Mouse (Mus musculus): ENCODE data around the gene Vps13d. TPM values are rescaled to one million over a fixed set of nuclear protein-coding genes. Genes with fewer than 3 reads are reported as not detected.

Gene Vps13d
- polyA plus RNA-seq, 1 experiment, result 7.3 TPM

- no peak for TF ChIP-seq POLR2A (IDR thresholded peaks at IDR 0.05; ENCODE audit: control insufficient read depth, low read depth, low read length)
- TF ChIP-seq CTCF (IDR thresholded peaks at IDR 0.05; ENCODE audit: control insufficient read depth, insufficient read depth, insufficient replicate concordance, low read depth, low read length), result no peak
- Histone ChIP-seq H3K27ac (ENCODE audit: control insufficient read depth, insufficient read depth, low read depth, low read length) (no peak overlapping the region), H3K4me1 (ENCODE audit: control insufficient read depth, insufficient read depth, low read length) (no peaks in the 10 kb centered on the region), H3K4me3 (ENCODE audit: control insufficient read depth, low read depth, low read length) (no peak overlapping the region), H3K27me3 (ENCODE audit: control insufficient read depth, insufficient read depth, low read length) (no peaks in the 10 kb centered on the region), H3K36me3 (ENCODE audit: control insufficient read depth, insufficient read depth, low read length) (no peaks in the 10 kb centered on the region)
These were observed 185.4 kb downstream of the Vps13d start for GRCm38 (mm10) chr4:145009437-145009836.

GRCm38 (mm10) chr4:145005943-145006545 lies 188.8 kb downstream of the Vps13d start:
- no peaks in the 10 kb centered on the region for H3K36me3 ChIP-seq (ENCODE audit: control insufficient read depth, insufficient read depth, low read length)
- H3K4me1 ChIP-seq (ENCODE audit: control insufficient read depth, insufficient read depth, low read length), result no peaks in the 10 kb centered on the region
- H3K27ac ChIP-seq (ENCODE audit: control insufficient read depth, insufficient read depth, low read depth, low read length), result no peak overlapping the region
- no peaks in the 10 kb centered on the region for H3K27me3 ChIP-seq (ENCODE audit: control insufficient read depth, insufficient read depth, low read length)
- no peak for TF ChIP-seq CTCF (IDR thresholded peaks at IDR 0.05; ENCODE audit: control insufficient read depth, insufficient read depth, insufficient replicate concordance, low read depth, low read length)
- no peak for TF ChIP-seq POLR2A (IDR thresholded peaks at IDR 0.05; ENCODE audit: control insufficient read depth, low read depth, low read length)
- no peak overlapping the region for H3K4me3 ChIP-seq (ENCODE audit: control insufficient read depth, low read depth, low read length)

- TF ChIP-seq CTCF (IDR thresholded peaks at IDR 0.05; ENCODE audit: control insufficient read depth, insufficient read depth, insufficient replicate concordance, low read depth, low read length) (no peak), POLR2A (IDR thresholded peaks at IDR 0.05; ENCODE audit: control insufficient read depth, low read depth, low read length) (no peak)
- no peak overlapping the region for H3K27ac ChIP-seq (ENCODE audit: control insufficient read depth, insufficient read depth, low read depth, low read length)
- no peaks in the 10 kb centered on the region for H3K36me3 ChIP-seq (ENCODE audit: control insufficient read depth, insufficient read depth, low read length)
- H3K27me3 ChIP-seq (ENCODE audit: control insufficient read depth, insufficient read depth, low read length), result no peaks in the 10 kb centered on the region
- no peak overlapping the region for H3K4me3 ChIP-seq (ENCODE audit: control insufficient read depth, low read depth, low read length)
- H3K4me1 ChIP-seq (ENCODE audit: control insufficient read depth, insufficient read depth, low read length), result no peaks in the 10 kb centered on the region
These were observed 190.6 kb downstream of the Vps13d start for GRCm38 (mm10) chr4:145004176-145004575.

GRCm38 (mm10) chr4:145002733-145003132 lies 192.1 kb downstream of the Vps13d start:
- TF ChIP-seq CTCF (IDR thresholded peaks at IDR 0.05; ENCODE audit: control insufficient read depth, insufficient read depth, insufficient replicate concordance, low read depth, low read length), result no peak
- TF ChIP-seq POLR2A (IDR thresholded peaks at IDR 0.05; ENCODE audit: control insufficient read depth, low read depth, low read length), result no peak

GRCm38 (mm10) chr4:144999903-145000382 lies 194.9 kb downstream of the Vps13d start:
- H3K36me3 ChIP-seq (ENCODE audit: control insufficient read depth, insufficient read depth, low read length), result no peaks in the 10 kb centered on the region
- H3K4me1 ChIP-seq (ENCODE audit: control insufficient read depth, insufficient read depth, low read length), result no peaks in the 10 kb centered on the region
- TF ChIP-seq CTCF (IDR thresholded peaks at IDR 0.05; ENCODE audit: control insufficient read depth, insufficient read depth, insufficient replicate concordance, low read depth, low read length), result no peak
- TF ChIP-seq POLR2A (IDR thresholded peaks at IDR 0.05; ENCODE audit: control insufficient read depth, low read depth, low read length), result no peak
- no peak overlapping the region for H3K4me3 ChIP-seq (ENCODE audit: control insufficient read depth, low read depth, low read length)
- no peak overlapping the region for H3K27ac ChIP-seq (ENCODE audit: control insufficient read depth, insufficient read depth, low read depth, low read length)
- H3K27me3 ChIP-seq (ENCODE audit: control insufficient read depth, insufficient read depth, low read length), result no peaks in the 10 kb centered on the region

More at GRCm38 (mm10) chr4:145002733-145003132, 192.1 kb downstream of the Vps13d start:
- Histone ChIP-seq H3K27ac (ENCODE audit: control insufficient read depth, insufficient read depth, low read depth, low read length) (no peak overlapping the region), H3K36me3 (ENCODE audit: control insufficient read depth, insufficient read depth, low read length) (no peaks in the 10 kb centered on the region), H3K4me1 (ENCODE audit: control insufficient read depth, insufficient read depth, low read length) (no peaks in the 10 kb centered on the region), H3K4me3 (ENCODE audit: control insufficient read depth, low read depth, low read length) (no peak overlapping the region), H3K27me3 (ENCODE audit: control insufficient read depth, insufficient read depth, low read length) (no peaks in the 10 kb centered on the region)

GRCm38 (mm10) chr4:144999572-144999880 lies 195.3 kb downstream of the Vps13d start:
- no peaks in the 10 kb centered on the region for H3K4me1 ChIP-seq (ENCODE audit: control insufficient read depth, insufficient read depth, low read length)
- H3K27me3 ChIP-seq (ENCODE audit: control insufficient read depth, insufficient read depth, low read length), result no peaks in the 10 kb centered on the region
- no peak for TF ChIP-seq POLR2A (IDR thresholded peaks at IDR 0.05; ENCODE audit: control insufficient read depth, low read depth, low read length)
- no peaks in the 10 kb centered on the region for H3K36me3 ChIP-seq (ENCODE audit: control insufficient read depth, insufficient read depth, low read length)
- no peak overlapping the region for H3K27ac ChIP-seq (ENCODE audit: control insufficient read depth, insufficient read depth, low read depth, low read length)
- no peak overlapping the region for H3K4me3 ChIP-seq (ENCODE audit: control insufficient read depth, low read depth, low read length)

GRCm38 (mm10) chr4:144998808-144999571 lies 195.8 kb downstream of the Vps13d start:
- TF ChIP-seq POLR2A (IDR thresholded peaks at IDR 0.05; ENCODE audit: control insufficient read depth, low read depth, low read length) (no peak), CTCF (IDR thresholded peaks at IDR 0.05; ENCODE audit: control insufficient read depth, insufficient read depth, insufficient replicate concordance, low read depth, low read length) (no peak)
- no peaks in the 10 kb centered on the region for H3K36me3 ChIP-seq (ENCODE audit: control insufficient read depth, insufficient read depth, low read length)
- H3K27ac ChIP-seq (ENCODE audit: control insufficient read depth, insufficient read depth, low read depth, low read length), result no peak overlapping the region
- H3K4me1 ChIP-seq (ENCODE audit: control insufficient read depth, insufficient read depth, low read length), result no peaks in the 10 kb centered on the region
- H3K4me3 ChIP-seq (ENCODE audit: control insufficient read depth, low read depth, low read length), result no peak overlapping the region
- no peaks in the 10 kb centered on the region for H3K27me3 ChIP-seq (ENCODE audit: control insufficient read depth, insufficient read depth, low read length)

Measured in testis, adult 2 months (tissue).